Mouse (Mus musculus) frontal cortex, postnatal 14 days (tissue): ENCODE results near the gene Supt20.
"Not testable (repeated sequence)": the region's sequence is repeated elsewhere in the genome, so short reads cannot be mapped to it uniquely, and the experiment has no call there.

Experiments used
- DNase-seq, 2 experiments: peaks; one replicate each; pipeline ENCODE4 v3.0.0; 2022; ENCODE audit warnings: low spot score in 2 of 2

Gene Supt20

GRCm38 (mm10) chr3:54704106-54704505, 11.5 kb downstream of the Supt20 start:
- not testable (repeated sequence) for DNase-seq

GRCm38 (mm10) chr3:54708972-54709371, 16.4 kb downstream of the Supt20 start:
- DNase-seq: no peak

GRCm38 (mm10) chr3:54714253-54714652, 21.6 kb downstream of the Supt20 start, which contains the start of gene Gm21958:
Gene Gm21958 (minus strand): TSS chr3:54714353.
- no peak for DNase-seq

GRCm38 (mm10) chr3:54715461-54715860, 22.9 kb downstream of the Supt20 start:
- no peak for DNase-seq

GRCm38 (mm10) chr3:54717348-54717747, 24.7 kb downstream of the Supt20 start:
- DNase-seq: no peak

GRCm38 (mm10) chr3:54718947-54719346, 26.3 kb downstream of the Supt20 start:
- DNase-seq: no peak

GRCm38 (mm10) chr3:54723741-54724500, 31.3 kb downstream of the Supt20 start:
- no peak for DNase-seq

GRCm38 (mm10) chr3:54725344-54725743, 32.7 kb downstream of the Supt20 start:
- DNase-seq: no peak

GRCm38 (mm10) chr3:54727588-54727987, 35.0 kb downstream of the Supt20 start:
- DNase-seq: no peak

- DNase-seq: no peak
Observed at GRCm38 (mm10) chr3:54728100-54728499, 35.5 kb downstream of the Supt20 start.

GRCm38 (mm10) chr3:54731626-54732150, 39.1 kb downstream of the Supt20 start:
- DNase-seq: no peak

GRCm38 (mm10) chr3:54732371-54732770, 39.8 kb downstream of the Supt20 start:
- no peak for DNase-seq

GRCm38 (mm10) chr3:54734411-54735246, 42.0 kb downstream of the Supt20 start:
- peak; percentile 80 to 84 for DNase-seq

GRCm38 (mm10) chr3:54735247-54736046, 42.8 kb downstream of the Supt20 start, which contains the start of the genes Exosc8 and Alg5:
Gene Exosc8 (minus strand): TSS chr3:54735393.
Gene Alg5 (plus strand): TSS chr3:54735539.
- DNase-seq: peak; percentile 78 to 89

- DNase-seq: peak in 1 of 2 experiments; percentile 14
Observed at GRCm38 (mm10) chr3:54736101-54736927, 43.7 kb downstream of the Supt20 start.

GRCm38 (mm10) chr3:54737317-54737716, 44.7 kb downstream of the Supt20 start:
- DNase-seq: no peak

GRCm38 (mm10) chr3:54741965-54742364, 49.4 kb downstream of the Supt20 start:
- no peak for DNase-seq

GRCm38 (mm10) chr3:54745799-54746198, 53.2 kb downstream of the Supt20 start:
- no peak for DNase-seq

GRCm38 (mm10) chr3:54753411-54753810, 60.8 kb downstream of the Supt20 start:
- no peak for DNase-seq
